Mouse (Mus musculus): ENCODE data around the gene Tldc1. TPM values are rescaled to one million over a fixed set of nuclear protein-coding genes. Genes with fewer than 3 reads are reported as not detected.

Tldc1 gene
- polyA plus RNA-seq, 1 experiment from 2014 or later: 10.2 TPM

DNA sequence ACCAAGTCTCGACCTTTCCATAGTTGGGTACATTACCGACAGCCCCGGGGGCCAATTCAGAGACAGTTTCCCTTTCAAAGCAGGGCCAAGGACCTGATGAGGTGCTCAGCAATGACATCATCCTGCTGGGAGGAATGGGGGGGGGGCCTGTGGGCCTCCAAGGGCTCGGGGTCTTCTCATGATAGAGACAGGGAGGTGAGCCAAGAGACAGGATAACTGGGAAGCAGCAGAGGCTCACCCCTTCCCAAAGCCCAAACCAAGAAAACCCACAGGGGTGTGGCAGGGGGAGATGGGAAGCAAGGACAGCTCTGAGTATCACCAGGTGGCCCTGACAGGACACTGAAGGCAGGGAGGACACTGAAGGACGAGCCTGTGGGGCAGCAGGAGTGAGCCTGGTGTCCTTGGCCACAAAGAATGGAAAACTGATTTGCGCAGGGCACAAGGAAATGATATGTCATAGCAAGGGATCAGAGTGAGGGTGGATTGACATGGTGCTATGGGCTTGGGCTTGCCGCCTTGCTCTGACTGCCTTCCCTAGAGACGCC is 49.8 kb downstream of the Tldc1 start:
- Histone ChIP-seq H3K27ac (ENCODE audit: low read depth, low read length) (no peak overlapping the region), H3K4me3 (ENCODE audit: low read depth, low read length) (no peak overlapping the region), H3K4me1 (ENCODE audit: control insufficient read depth, insufficient read depth, low read length) (peaks cover 14% of the 10 kb centered on the region), H3K9me3 (replicated peaks; ENCODE audit: control insufficient read depth, low read length) (no peaks in the 10 kb centered on the region), H3K9ac (ENCODE audit: low read depth, low read length) (no peak overlapping the region), H3K27me3 (ENCODE audit: control insufficient read depth, insufficient read depth, low read length) (peaks cover 3% of the 10 kb centered on the region; the same call in 1 of the 2 replicates), H3K4me2 (no peak overlapping the region), H3K36me3 (ENCODE audit: control insufficient read depth, insufficient read depth, low read length) (no peaks in the 10 kb centered on the region)
- 77% methylated on average over 8 of the region's 8 CpGs for WGBS (ENCODE audit: insufficient replicate concordance)
- no peak for ATAC-seq (replicated peaks; ENCODE audit: insufficient number of reproducible peaks, low FRiP score, low TSS enrichment)

GRCm38 (mm10) chr8:119727093-119727492 is 51.1 kb downstream of the Tldc1 start:
- no peak overlapping the region for H3K4me2 ChIP-seq
- no peaks in the 10 kb centered on the region for H3K9me3 ChIP-seq (replicated peaks; ENCODE audit: control insufficient read depth, low read length)
- H3K9ac ChIP-seq (ENCODE audit: low read depth, low read length): no peak overlapping the region
- no peak overlapping the region for H3K4me3 ChIP-seq (ENCODE audit: low read depth, low read length)
- peaks cover 17% of the 10 kb centered on the region for H3K4me1 ChIP-seq (ENCODE audit: control insufficient read depth, insufficient read depth, low read length)
- H3K27me3 ChIP-seq (ENCODE audit: control insufficient read depth, insufficient read depth, low read length): peaks cover 3% of the 10 kb centered on the region; the same call in 1 of the 2 replicates
- no peak overlapping the region for H3K27ac ChIP-seq (ENCODE audit: low read depth, low read length)
- no peaks in the 10 kb centered on the region for H3K36me3 ChIP-seq (ENCODE audit: control insufficient read depth, insufficient read depth, low read length)
- no peak for ATAC-seq (replicated peaks; ENCODE audit: insufficient number of reproducible peaks, low FRiP score, low TSS enrichment)
- 62% methylated on average over 8 of the region's 8 CpGs for WGBS (ENCODE audit: insufficient replicate concordance)

DNA sequence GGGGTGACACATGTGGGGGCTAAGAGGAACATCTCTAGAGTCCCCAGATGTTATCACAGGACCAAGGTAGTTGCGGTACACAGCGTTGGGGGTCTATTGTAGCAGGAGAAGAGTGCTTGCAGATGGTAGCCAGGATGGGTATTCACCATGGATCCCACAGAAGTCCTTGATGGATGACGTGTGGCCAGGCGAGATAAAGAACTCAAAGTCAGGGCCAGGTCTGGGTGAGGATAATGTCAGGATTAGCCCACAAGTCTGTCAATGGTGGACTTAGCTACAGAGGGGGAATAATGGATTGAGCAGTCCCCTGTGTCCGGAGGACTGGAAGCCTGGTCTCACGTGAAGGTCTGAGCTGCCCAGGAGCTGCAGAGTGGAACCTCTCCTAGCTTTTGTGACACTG is 53.6 kb downstream of the Tldc1 start:
- Histone ChIP-seq H3K9ac (ENCODE audit: low read depth, low read length) (no peak overlapping the region), H3K27me3 (ENCODE audit: control insufficient read depth, insufficient read depth, low read length) (peaks cover 3% of the 10 kb centered on the region; the same call in 1 of the 2 replicates), H3K36me3 (ENCODE audit: control insufficient read depth, insufficient read depth, low read length) (no peaks in the 10 kb centered on the region), H3K9me3 (replicated peaks; ENCODE audit: control insufficient read depth, low read length) (no peaks in the 10 kb centered on the region), H3K27ac (ENCODE audit: low read depth, low read length) (peak overlapping the region; percentile 80), H3K4me1 (ENCODE audit: control insufficient read depth, insufficient read depth, low read length) (peaks cover 17% of the 10 kb centered on the region), H3K4me2 (no peak overlapping the region), H3K4me3 (ENCODE audit: low read depth, low read length) (no peak overlapping the region)
- no peak for ATAC-seq (replicated peaks; ENCODE audit: insufficient number of reproducible peaks, low FRiP score, low TSS enrichment)
- WGBS (ENCODE audit: insufficient replicate concordance): 62% methylated on average over 6 of the region's 6 CpGs

GRCm38 (mm10) chr8:119723676-119724075 is 54.5 kb downstream of the Tldc1 start:
- ATAC-seq (replicated peaks; ENCODE audit: insufficient number of reproducible peaks, low FRiP score, low TSS enrichment): 0 out of 2 replicates have a peak, but pooled peaks have one; percentile 12
- Histone ChIP-seq H3K4me1 (ENCODE audit: control insufficient read depth, insufficient read depth, low read length) (peaks cover 17% of the 10 kb centered on the region), H3K4me2 (peak overlapping the region; percentile 38), H3K27ac (ENCODE audit: low read depth, low read length) (peak overlapping the region; percentile 80), H3K9me3 (replicated peaks; ENCODE audit: control insufficient read depth, low read length) (no peaks in the 10 kb centered on the region), H3K36me3 (ENCODE audit: control insufficient read depth, insufficient read depth, low read length) (no peaks in the 10 kb centered on the region), H3K9ac (ENCODE audit: low read depth, low read length) (0 out of 2 replicates have a peak overlapping the region, but pooled peaks have one; percentile 2), H3K4me3 (ENCODE audit: low read depth, low read length) (no peak overlapping the region), H3K27me3 (ENCODE audit: control insufficient read depth, insufficient read depth, low read length) (peaks cover 3% of the 10 kb centered on the region; the same call in 1 of the 2 replicates)
- 14% methylated on average over 4 of the region's 4 CpGs for WGBS (ENCODE audit: insufficient replicate concordance)

DNA sequence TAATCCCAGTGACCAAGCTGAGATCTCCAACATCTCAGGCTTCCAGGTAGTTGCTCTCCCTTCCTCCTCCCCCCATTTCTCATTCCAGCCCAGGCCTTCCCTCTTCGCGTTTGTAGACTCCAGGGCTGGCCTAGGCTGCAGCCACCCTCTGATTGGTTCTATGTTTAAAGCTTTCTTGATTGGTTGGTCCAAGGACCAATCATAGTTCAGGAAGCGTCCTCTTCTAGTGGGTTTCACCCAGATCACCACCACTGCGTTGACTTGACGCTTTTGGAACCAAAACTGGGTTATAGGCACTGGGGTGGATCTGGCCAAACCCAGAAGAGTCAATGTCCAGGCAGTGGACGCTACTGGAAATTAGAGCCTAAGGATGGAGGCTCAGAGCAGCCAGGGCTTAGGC is 55.9 kb downstream of the Tldc1 start:
- peaks cover 17% of the 10 kb centered on the region for H3K4me1 ChIP-seq (ENCODE audit: control insufficient read depth, insufficient read depth, low read length)
- H3K9ac ChIP-seq (ENCODE audit: low read depth, low read length): no peak overlapping the region
- no peak overlapping the region for H3K27ac ChIP-seq (ENCODE audit: low read depth, low read length)
- no peaks in the 10 kb centered on the region for H3K9me3 ChIP-seq (replicated peaks; ENCODE audit: control insufficient read depth, low read length)
- peaks cover 3% of the 10 kb centered on the region; the same call in 1 of the 2 replicates for H3K27me3 ChIP-seq (ENCODE audit: control insufficient read depth, insufficient read depth, low read length)
- H3K36me3 ChIP-seq (ENCODE audit: control insufficient read depth, insufficient read depth, low read length): no peaks in the 10 kb centered on the region
- WGBS (ENCODE audit: insufficient replicate concordance): 47% methylated on average over 6 of the region's 6 CpGs
- H3K4me2 ChIP-seq: no peak overlapping the region
- H3K4me3 ChIP-seq (ENCODE audit: low read depth, low read length): no peak overlapping the region
- no peak for ATAC-seq (replicated peaks; ENCODE audit: insufficient number of reproducible peaks, low FRiP score, low TSS enrichment)

- Histone ChIP-seq H3K4me3 (ENCODE audit: low read depth, low read length) (no peak overlapping the region), H3K4me2 (no peak overlapping the region), H3K27ac (ENCODE audit: low read depth, low read length) (no peak overlapping the region), H3K27me3 (ENCODE audit: control insufficient read depth, insufficient read depth, low read length) (no peaks in the 10 kb centered on the region), H3K9me3 (replicated peaks; ENCODE audit: control insufficient read depth, low read length) (no peaks in the 10 kb centered on the region), H3K4me1 (ENCODE audit: control insufficient read depth, insufficient read depth, low read length) (peaks cover 13% of the 10 kb centered on the region), H3K9ac (ENCODE audit: low read depth, low read length) (no peak overlapping the region), H3K36me3 (ENCODE audit: control insufficient read depth, insufficient read depth, low read length) (no peaks in the 10 kb centered on the region)
- no peak for ATAC-seq (replicated peaks; ENCODE audit: insufficient number of reproducible peaks, low FRiP score, low TSS enrichment)
- 60% methylated on average over 12 of the region's 12 CpGs for WGBS (ENCODE audit: insufficient replicate concordance)
These were observed 59.2 kb downstream of the Tldc1 start for GRCm38 (mm10) chr8:119719011-119719501.

GRCm38 (mm10) chr8:119717765-119718164 is 60.5 kb downstream of the Tldc1 start:
- peaks cover 5% of the 10 kb centered on the region; the same call in 1 of the 2 replicates for H3K4me1 ChIP-seq (ENCODE audit: control insufficient read depth, insufficient read depth, low read length)
- no peaks in the 10 kb centered on the region for H3K36me3 ChIP-seq (ENCODE audit: control insufficient read depth, insufficient read depth, low read length)
- no peaks in the 10 kb centered on the region for H3K9me3 ChIP-seq (replicated peaks; ENCODE audit: control insufficient read depth, low read length)
- no peak overlapping the region for H3K9ac ChIP-seq (ENCODE audit: low read depth, low read length)
- no peak for ATAC-seq (replicated peaks; ENCODE audit: insufficient number of reproducible peaks, low FRiP score, low TSS enrichment)
- no peak overlapping the region for H3K4me3 ChIP-seq (ENCODE audit: low read depth, low read length)
- no peaks in the 10 kb centered on the region for H3K27me3 ChIP-seq (ENCODE audit: control insufficient read depth, insufficient read depth, low read length)
- no peak overlapping the region for H3K27ac ChIP-seq (ENCODE audit: low read depth, low read length)
- no peak overlapping the region for H3K4me2 ChIP-seq
- WGBS (ENCODE audit: insufficient replicate concordance): 57% methylated on average over 9 of the region's 9 CpGs

- Histone ChIP-seq H3K4me1 (ENCODE audit: control insufficient read depth, insufficient read depth, low read length) (peaks cover 5% of the 10 kb centered on the region), H3K4me2 (no peak overlapping the region), H3K9ac (ENCODE audit: low read depth, low read length) (no peak overlapping the region), H3K27ac (ENCODE audit: low read depth, low read length) (no peak overlapping the region), H3K4me3 (ENCODE audit: low read depth, low read length) (no peak overlapping the region), H3K36me3 (ENCODE audit: control insufficient read depth, insufficient read depth, low read length) (no peaks in the 10 kb centered on the region), H3K9me3 (replicated peaks; ENCODE audit: control insufficient read depth, low read length) (no peaks in the 10 kb centered on the region), H3K27me3 (ENCODE audit: control insufficient read depth, insufficient read depth, low read length) (no peaks in the 10 kb centered on the region)
- ATAC-seq (replicated peaks; ENCODE audit: insufficient number of reproducible peaks, low FRiP score, low TSS enrichment): no peak
These were observed 61.4 kb downstream of the Tldc1 start for GRCm38 (mm10) chr8:119716730-119717299.

- Histone ChIP-seq H3K36me3 (ENCODE audit: control insufficient read depth, insufficient read depth, low read length) (no peaks in the 10 kb centered on the region), H3K9ac (ENCODE audit: low read depth, low read length) (no peak overlapping the region), H3K4me2 (no peak overlapping the region), H3K27me3 (ENCODE audit: control insufficient read depth, insufficient read depth, low read length) (no peaks in the 10 kb centered on the region), H3K27ac (ENCODE audit: low read depth, low read length) (peak overlapping the region; percentile 24; the same call in 1 of the 2 replicates), H3K4me3 (ENCODE audit: low read depth, low read length) (no peak overlapping the region), H3K4me1 (ENCODE audit: control insufficient read depth, insufficient read depth, low read length) (peaks cover 5% of the 10 kb centered on the region), H3K9me3 (replicated peaks; ENCODE audit: control insufficient read depth, low read length) (no peaks in the 10 kb centered on the region)
- ATAC-seq (replicated peaks; ENCODE audit: insufficient number of reproducible peaks, low FRiP score, low TSS enrichment): no peak; the same call in 1 of the 2 replicates
- WGBS (ENCODE audit: insufficient replicate concordance): 56% methylated on average over 12 of the region's 12 CpGs
These were observed 63.0 kb downstream of the Tldc1 start for GRCm38 (mm10) chr8:119715221-119715620.
